In genomic region chr19:8786008-8786781, GRCm38 (mm10) we compare ENCODE assay signal across 8 mouse cellular contexts. TPM values are rescaled to one million over a fixed set of nuclear protein-coding genes. Genes with fewer than 3 reads are reported as not detected.
DNase-seq lines count a peak whose midpoint lies in the region; ATAC-seq lines count a peak whose summit lies in the region.

Taf6l (minus strand) TSS chr19:8786417.

- DNase-seq in adrenal gland, adult (ENCODE audit: inconsistent age in 2 of 2, low spot score in 1 of 2): peak; percentile 93 to 97
- DNase-seq in embryo, embryonic 10.5 days (ENCODE audit: low spot score): peak; percentile 96
- peak; percentile 89 for DNase-seq in gastrocnemius, postnatal 14 days
- peak; percentile 92 to 93 for DNase-seq in left cerebral cortex, postnatal 10 days (ENCODE audit: extremely low spot score in 1 of 2, low spot score in 2 of 2)
- peak; percentile 89 for DNase-seq in right cerebral cortex, postnatal 25 days
- peak; percentile 84 to 85 for DNase-seq in urinary bladder, postnatal 4 days (ENCODE audit: low spot score in 2 of 2)

- intact Hi-C loops in gastrocnemius, postnatal 14 days (cut with DNase I; ENCODE audit: low total_unique reads): no loop called here
- intact Hi-C loops in left cerebral cortex, postnatal 10 days (cut with DNase I): no loop called here

- peak; percentile 100 for ATAC-seq in inflammation-experienced regulatory T-cells, adult 6 months
- ATAC-seq in megakaryocyte-erythroid progenitor cell, adult 5-6 weeks (replicated peaks; ENCODE audit: low FRiP score, low TSS enrichment, poor library complexity, severe bottlenecking): peak; percentile 99

RNA-seq across cellular contexts. Expression of gene Taf6l, which starts in this region (rescaled TPM):
- total RNA-seq in gastrocnemius, postnatal 14 days (2021): 1 to 10 TPM; 9.0 to 9.4 TPM
- polyA plus RNA-seq in inflammation-experienced regulatory T-cells, adult 6 months (2017; shearing (Covaris generic)): 1 to 10 TPM; 4.4 to 6.9 (median 5.9) TPM
- 10 to 100 TPM; 16.4 to 17.8 TPM for total RNA-seq in left cerebral cortex, postnatal 10 days (2021)
- 13.2 and 16.1 TPM in 2 replicates for total RNA-seq in megakaryocyte-erythroid progenitor cell, adult 5-6 weeks (2014; fragmentation: Nextera tagmentation)
- 7.6 and 12.0 TPM in 2 replicates for total RNA-seq in megakaryocyte-erythroid progenitor cell, adult 5-6 weeks (2017)

Comparison
In these comparisons a context has a peak if more than half of its experiments do, and no peak if none do; other contexts are left out.
1. Peak in every context shown above with its lines: DNase-seq and ATAC-seq.